Mouse (Mus musculus) embryonic facial prominence, embryonic 12.5 days (tissue): ENCODE data around the gene Kazn. TPM values are rescaled to one million over a fixed set of nuclear protein-coding genes. Genes with fewer than 3 reads are reported as not detected.

Experiments
- ATAC-seq: fragments of 200-750 bp; cut with Nextera tagmentation; 2 replicates; pipeline ENCODE4 v1.8.0; 2017; ENCODE audit not compliant: insufficient number of reproducible peaks, insufficient read depth, low FRiP score, low TSS enrichment
- H3K27ac ChIP-seq: fragments of 300-500 bp; sonication (generic); 2 replicates; pipeline ENCODE4 v1.5.1; 2016; ENCODE audit warnings: mild to moderate bottlenecking
- H3K27me3 ChIP-seq: fragments of 300-500 bp; sonication (generic); 2 replicates; pipeline ENCODE4 v1.6.1; 2016; ENCODE audit warnings: mild to moderate bottlenecking, moderate library complexity
- H3K36me3 ChIP-seq: fragments of 300-500 bp; sonication (generic); 2 replicates; pipeline ENCODE4 v1.6.1; 2016; ENCODE audit warnings: mild to moderate bottlenecking
- H3K4me1 ChIP-seq: fragments of 300-500 bp; sonication (generic); 2 replicates; pipeline ENCODE4 v1.6.1; 2016
- H3K4me2 ChIP-seq: fragments of 300-500 bp; sonication (generic); replicated peaks from 2 replicates; pipeline ENCODE4 v1.6.1; 2016; ENCODE audit warnings: mild to moderate bottlenecking, moderate library complexity
- H3K4me3 ChIP-seq: fragments of 300-500 bp; sonication (generic); 2 replicates; pipeline ENCODE4 v1.5.1; 2016; ENCODE audit warnings: mild to moderate bottlenecking
- H3K9ac ChIP-seq: fragments of 300-500 bp; sonication (generic); 2 replicates; pipeline ENCODE4 v1.6.1; 2016; ENCODE audit warnings: mild to moderate bottlenecking, moderate library complexity
- H3K9me3 ChIP-seq: fragments of 300-500 bp; sonication (generic); 2 replicates; pipeline ENCODE4 v1.6.1; 2016; ENCODE audit warnings: mild to moderate bottlenecking, moderate library complexity
- WGBS: fragments of 180-500 bp; shearing (Covaris S2); methylation state at CpG from one replicate; pipeline ENCODE4 v1.1.7; 2016; 5-methylcytosine and 5-hydroxymethylcytosine counted together
- polyA plus RNA-seq: library from polyadenylated mRNA; unstranded; fragments of >200 nt; fragmentation: Nextera tagmentation; extraction: Ambion mirVana; gene quantifications from 2 replicates; pipeline ENCODE4 v1.2.1, GENCODE M21; 2016

Kazn gene
- polyA plus RNA-seq, 1 experiment from 2014 or later = 23.1 TPM

DNA sequence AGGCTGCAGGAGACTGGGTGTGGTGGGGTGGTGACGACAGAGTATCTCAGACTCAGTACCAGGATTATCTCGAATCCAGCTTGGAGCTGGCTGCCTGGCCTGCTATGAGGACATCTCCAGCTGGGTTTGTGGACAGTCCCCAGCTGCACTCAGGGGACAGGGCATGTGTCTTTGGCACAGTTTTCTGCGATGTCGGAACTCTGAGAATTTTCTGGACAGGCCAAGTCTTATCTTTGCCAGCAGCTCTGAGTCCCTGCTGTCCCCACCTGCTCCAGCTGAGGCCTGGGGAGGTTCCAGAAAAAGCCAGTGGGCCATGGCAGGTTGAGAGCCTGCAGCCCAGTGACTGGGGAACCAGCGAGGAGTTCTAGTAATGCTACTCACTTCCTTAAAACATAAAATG is 82.7 kb downstream of the Kazn start:
- no peak for ATAC-seq
- Histone ChIP-seq H3K36me3 (peaks cover 24% of the 10 kb centered on the region), H3K9ac (no peak overlapping the region)

DNA sequence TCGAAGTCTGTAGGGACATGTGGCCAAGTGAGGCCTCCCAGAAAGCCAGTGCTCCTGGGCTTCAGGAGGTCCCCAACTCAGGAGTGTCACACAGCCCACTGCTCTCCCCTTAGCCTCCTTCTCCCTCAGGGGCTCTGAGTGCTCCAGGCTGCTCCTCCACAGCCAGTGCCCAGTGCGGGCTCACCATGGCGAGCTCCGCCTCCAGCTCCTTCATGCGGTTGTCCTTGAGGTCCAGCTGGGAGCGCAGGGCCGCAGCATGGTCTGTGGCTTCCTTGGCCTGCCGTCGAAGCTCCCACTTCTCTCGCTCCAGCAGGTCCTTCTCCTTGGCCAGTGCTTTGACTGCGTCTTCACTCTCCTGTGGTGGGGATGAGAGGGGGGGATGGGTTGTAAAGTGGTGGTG is 85.0 kb downstream of the Kazn start:
- Histone ChIP-seq H3K4me1 (peaks cover 6% of the 10 kb centered on the region; the same call in 1 of the 2 replicates), H3K4me3 (no peak overlapping the region), H3K4me2 (no peak overlapping the region), H3K9me3 (no peaks in the 10 kb centered on the region), H3K36me3 (peaks cover 36% of the 10 kb centered on the region), H3K27me3 (no peaks in the 10 kb centered on the region), H3K9ac (no peak overlapping the region), H3K27ac (peak overlapping the region; percentile 20; the same call in 1 of the 2 replicates)
- 67% methylated on average over 11 of the region's 11 CpGs for WGBS
- no peak for ATAC-seq

More for the DNA sequence above, 82.7 kb downstream of the Kazn start:
- H3K27me3 ChIP-seq = no peaks in the 10 kb centered on the region
- H3K4me2 ChIP-seq = no peak overlapping the region
- H3K4me3 ChIP-seq = no peak overlapping the region
- no peaks in the 10 kb centered on the region for H3K9me3 ChIP-seq
- 91% methylated on average over 5 of the region's 5 CpGs for WGBS
- H3K4me1 ChIP-seq = peaks cover 6% of the 10 kb centered on the region; the same call in 1 of the 2 replicates
- H3K27ac ChIP-seq = no peak overlapping the region

DNA sequence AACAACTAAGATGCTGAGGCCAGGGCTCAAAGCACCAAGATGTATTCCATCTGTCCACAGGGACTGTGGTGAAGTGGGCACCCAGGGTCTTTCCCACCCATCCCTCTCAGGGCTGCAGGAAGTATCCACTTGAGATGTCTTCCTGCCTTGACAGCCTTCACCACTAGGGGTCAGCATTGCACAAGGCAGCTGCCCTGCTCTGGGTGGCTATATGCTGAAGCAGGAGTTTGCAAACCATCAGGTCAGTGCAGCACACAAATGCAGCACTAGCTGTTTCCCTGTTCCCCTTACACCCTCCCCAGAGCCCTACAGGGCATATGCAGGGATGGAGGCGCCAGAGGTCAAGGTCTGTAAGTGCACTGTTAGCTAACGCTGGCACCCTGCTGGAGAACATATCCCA is 85.7 kb downstream of the Kazn start:
- peak; percentile 52 for ATAC-seq
- 10% methylated on average over 2 of the region's 2 CpGs for WGBS

DNA sequence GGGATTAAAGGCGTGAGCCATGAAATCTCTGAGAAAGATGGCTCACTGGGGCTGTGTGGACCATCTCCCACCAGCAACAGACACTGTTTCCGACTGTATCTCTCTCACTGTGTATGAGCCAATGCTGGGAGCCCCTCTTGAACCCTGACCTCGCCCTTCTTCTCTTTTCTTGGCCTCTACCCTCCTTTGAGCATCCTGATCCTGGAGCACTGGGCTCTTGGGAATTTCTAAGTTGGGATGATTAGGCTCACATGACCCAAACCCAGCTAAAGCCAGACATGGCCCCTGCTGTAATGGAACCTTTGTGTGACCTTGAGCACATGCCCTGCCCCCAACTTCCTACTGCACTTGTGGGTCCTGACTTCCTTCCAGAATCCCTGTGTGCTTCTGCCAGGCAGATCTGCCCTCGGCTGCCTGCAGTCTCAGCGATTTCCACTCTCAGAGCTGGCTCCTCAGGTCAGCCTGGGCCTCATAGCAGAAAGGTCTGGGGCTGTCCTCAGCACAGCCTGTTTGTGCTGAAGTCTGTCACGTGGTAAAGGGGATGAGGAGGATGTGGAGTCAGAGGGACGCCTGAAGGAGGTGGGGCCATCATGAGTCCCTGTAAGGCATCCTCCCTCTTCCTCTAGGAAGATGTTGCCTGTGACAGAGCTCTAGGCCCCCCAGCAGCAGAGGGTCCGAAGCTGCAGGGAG is 86.3 kb downstream of the Kazn start:
- Histone ChIP-seq H3K36me3 (peaks cover 36% of the 10 kb centered on the region), H3K4me2 (no peak overlapping the region), H3K27ac (no peak overlapping the region), H3K9me3 (no peaks in the 10 kb centered on the region), H3K4me3 (no peak overlapping the region), H3K4me1 (peaks cover 6% of the 10 kb centered on the region; the same call in 1 of the 2 replicates), H3K27me3 (no peaks in the 10 kb centered on the region), H3K9ac (no peak overlapping the region)
- ATAC-seq = no peak
- WGBS = 49% methylated on average over 8 of the region's 8 CpGs

More for the DNA sequence above, 85.7 kb downstream of the Kazn start:
- peaks cover 36% of the 10 kb centered on the region for H3K36me3 ChIP-seq
- peaks cover 6% of the 10 kb centered on the region; the same call in 1 of the 2 replicates for H3K4me1 ChIP-seq
- H3K4me2 ChIP-seq = no peak overlapping the region
- no peak overlapping the region for H3K9ac ChIP-seq
- H3K27me3 ChIP-seq = no peaks in the 10 kb centered on the region
- no peaks in the 10 kb centered on the region for H3K9me3 ChIP-seq
- no peak overlapping the region for H3K4me3 ChIP-seq
- H3K27ac ChIP-seq = no peak overlapping the region

DNA sequence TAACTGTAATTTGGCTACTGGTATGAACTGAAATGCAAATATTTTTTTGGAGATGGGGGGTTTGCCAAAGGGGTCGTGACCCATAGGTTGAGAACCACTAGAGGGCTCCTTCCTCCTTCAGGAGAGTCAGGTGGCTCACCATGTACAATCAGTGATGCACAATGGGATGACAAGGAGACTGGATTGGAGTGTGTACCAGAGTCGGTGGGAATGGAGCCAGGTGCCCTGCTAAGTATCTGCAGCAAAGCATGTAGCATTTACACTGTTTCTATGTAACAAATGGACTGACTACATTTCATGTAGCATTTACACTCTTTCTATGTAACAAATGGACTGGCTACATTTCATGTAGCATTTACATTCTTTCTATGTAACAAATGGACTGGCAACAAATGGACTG is 89.1 kb downstream of the Kazn start:
- Histone ChIP-seq H3K4me3 (no peak overlapping the region), H3K27me3 (no peaks in the 10 kb centered on the region), H3K4me2 (no peak overlapping the region), H3K27ac (no peak overlapping the region), H3K36me3 (peaks cover 47% of the 10 kb centered on the region), H3K9me3 (no peaks in the 10 kb centered on the region), H3K4me1 (peaks cover 6% of the 10 kb centered on the region; the same call in 1 of the 2 replicates), H3K9ac (no peak overlapping the region)
- 72% methylated on average over 2 of the region's 2 CpGs for WGBS
- no peak for ATAC-seq

DNA sequence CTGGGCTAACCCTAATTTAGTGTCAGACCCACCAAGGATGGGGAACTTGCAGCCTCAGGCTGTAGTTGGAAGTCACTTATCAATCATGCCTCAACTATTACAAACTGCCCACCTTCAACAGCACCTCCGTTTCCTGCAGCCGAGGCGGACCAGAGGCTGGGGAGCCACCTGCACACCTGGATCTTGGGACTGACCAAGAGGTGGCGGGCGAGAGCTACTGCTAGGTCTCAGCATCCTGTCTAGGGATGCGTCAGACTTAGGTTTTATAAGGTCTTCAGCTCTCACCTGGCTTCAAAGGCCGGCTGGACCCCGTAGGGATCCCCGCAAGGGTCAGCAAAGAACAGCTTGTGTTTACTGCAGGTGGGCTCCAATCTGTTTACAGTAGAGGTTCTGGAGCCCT is 90.0 kb downstream of the Kazn start:
- H3K4me2 ChIP-seq = no peak overlapping the region
- H3K9ac ChIP-seq = no peak overlapping the region
- ATAC-seq = no peak
- 82% methylated on average over 9 of the region's 9 CpGs for WGBS
- peaks cover 55% of the 10 kb centered on the region for H3K36me3 ChIP-seq
- no peaks in the 10 kb centered on the region for H3K9me3 ChIP-seq
- H3K4me1 ChIP-seq = peaks cover 6% of the 10 kb centered on the region; the same call in 1 of the 2 replicates
- no peaks in the 10 kb centered on the region for H3K27me3 ChIP-seq
- H3K4me3 ChIP-seq = no peak overlapping the region
- no peak overlapping the region for H3K27ac ChIP-seq

DNA sequence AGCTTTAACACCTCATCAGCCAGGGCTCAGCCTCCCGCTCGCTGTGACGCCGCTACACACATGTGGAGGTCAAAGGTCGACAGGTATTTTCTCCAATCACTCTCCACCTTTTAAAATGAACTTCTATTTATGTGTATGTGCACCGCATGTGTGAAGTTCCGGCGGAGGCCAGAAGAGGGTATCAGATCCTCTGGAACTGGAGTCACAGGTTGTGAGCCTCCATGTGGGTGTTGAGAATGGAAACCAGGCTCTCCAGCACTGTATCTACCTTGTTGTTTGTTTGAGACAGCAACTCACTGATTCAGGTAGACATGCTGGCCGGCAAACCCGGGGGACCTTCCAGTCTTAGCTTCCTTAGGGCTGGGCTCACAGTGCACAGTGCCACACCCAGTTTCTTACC is 91.5 kb downstream of the Kazn start:
- Histone ChIP-seq H3K4me2 (no peak overlapping the region), H3K36me3 (peaks cover 61% of the 10 kb centered on the region), H3K9ac (no peak overlapping the region), H3K27ac (no peak overlapping the region), H3K4me3 (no peak overlapping the region), H3K4me1 (no peaks in the 10 kb centered on the region), H3K9me3 (no peaks in the 10 kb centered on the region), H3K27me3 (no peaks in the 10 kb centered on the region)
- 92% methylated on average over 10 of the region's 10 CpGs for WGBS
- no peak for ATAC-seq

DNA sequence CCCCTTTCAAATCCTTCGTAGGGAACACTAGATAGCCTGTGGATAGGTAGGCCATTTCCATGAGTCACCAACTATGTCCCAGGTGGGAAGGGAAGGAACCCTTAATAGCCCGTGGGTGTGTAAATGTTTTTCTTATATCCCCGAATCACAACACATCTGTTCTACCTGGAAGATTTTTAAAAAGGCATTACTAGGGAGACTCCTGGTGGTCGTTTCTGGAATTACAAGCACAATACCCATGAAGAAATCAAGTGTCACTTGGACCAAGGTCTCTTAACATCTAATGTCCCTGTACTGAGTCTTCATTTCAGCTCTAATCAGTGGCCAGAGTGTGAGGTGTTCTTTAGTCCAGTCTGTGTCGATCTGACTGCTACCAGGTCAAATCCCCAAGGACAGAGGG is 95.1 kb downstream of the Kazn start:
- Histone ChIP-seq H3K9me3 (no peaks in the 10 kb centered on the region), H3K27me3 (no peaks in the 10 kb centered on the region), H3K4me3 (no peak overlapping the region), H3K36me3 (peaks cover 59% of the 10 kb centered on the region), H3K9ac (no peak overlapping the region), H3K27ac (no peak overlapping the region), H3K4me1 (no peaks in the 10 kb centered on the region), H3K4me2 (no peak overlapping the region)
- 32% methylated on average over 5 of the region's 5 CpGs for WGBS
- no peak for ATAC-seq

DNA sequence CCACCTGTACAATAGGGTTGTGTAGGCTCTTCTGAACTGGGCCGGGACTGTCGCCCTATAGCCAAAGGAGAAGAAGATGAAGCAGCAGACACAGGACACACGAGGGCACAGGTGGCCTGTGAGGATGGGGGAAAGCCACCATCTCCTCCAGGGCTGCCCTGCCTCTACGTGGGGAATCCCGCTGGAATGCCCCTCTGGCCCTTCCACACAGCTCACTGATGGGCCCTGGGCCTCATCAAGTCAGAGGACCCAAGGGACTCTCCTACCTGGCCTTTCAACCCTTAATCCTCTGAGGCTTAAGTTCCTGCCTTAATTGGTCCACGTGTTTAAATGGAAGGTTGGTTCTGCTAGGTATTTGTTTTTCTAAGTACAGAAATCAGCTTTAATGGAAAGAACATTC is 95.9 kb downstream of the Kazn start:
- WGBS = 71% methylated on average over 6 of the region's 6 CpGs
- H3K4me1 ChIP-seq = no peaks in the 10 kb centered on the region
- no peak for ATAC-seq
- H3K27ac ChIP-seq = no peak overlapping the region
- H3K9me3 ChIP-seq = no peaks in the 10 kb centered on the region
- H3K27me3 ChIP-seq = no peaks in the 10 kb centered on the region
- H3K4me3 ChIP-seq = no peak overlapping the region
- no peak overlapping the region for H3K4me2 ChIP-seq
- H3K36me3 ChIP-seq = peaks cover 53% of the 10 kb centered on the region
- no peak overlapping the region for H3K9ac ChIP-seq

DNA sequence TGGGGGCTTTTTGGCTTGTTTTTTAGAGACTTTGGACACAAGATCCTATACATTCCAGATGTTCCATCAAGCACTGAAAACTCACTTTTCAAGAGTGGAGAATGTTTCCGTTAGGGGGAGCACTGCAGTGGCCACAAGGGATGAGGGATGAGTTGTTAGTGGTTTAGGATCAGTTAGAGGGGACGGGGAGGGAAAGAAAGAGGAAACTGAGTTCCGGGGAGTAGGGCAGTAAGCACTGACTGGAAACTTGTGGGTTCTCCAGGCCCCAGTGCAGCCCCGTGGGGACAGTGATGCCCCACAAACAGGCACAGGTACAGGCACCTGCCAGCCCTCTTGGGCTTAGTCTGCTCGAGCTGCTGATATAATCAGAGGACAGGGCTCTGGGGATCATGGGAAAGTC is 99.5 kb downstream of the Kazn start:
- Histone ChIP-seq H3K27me3 (no peaks in the 10 kb centered on the region), H3K27ac (no peak overlapping the region), H3K4me3 (no peak overlapping the region), H3K36me3 (peaks cover 22% of the 10 kb centered on the region), H3K4me1 (no peaks in the 10 kb centered on the region), H3K9ac (no peak overlapping the region), H3K4me2 (no peak overlapping the region), H3K9me3 (no peaks in the 10 kb centered on the region)
- 74% methylated on average over 5 of the region's 5 CpGs for WGBS
- no peak for ATAC-seq

DNA sequence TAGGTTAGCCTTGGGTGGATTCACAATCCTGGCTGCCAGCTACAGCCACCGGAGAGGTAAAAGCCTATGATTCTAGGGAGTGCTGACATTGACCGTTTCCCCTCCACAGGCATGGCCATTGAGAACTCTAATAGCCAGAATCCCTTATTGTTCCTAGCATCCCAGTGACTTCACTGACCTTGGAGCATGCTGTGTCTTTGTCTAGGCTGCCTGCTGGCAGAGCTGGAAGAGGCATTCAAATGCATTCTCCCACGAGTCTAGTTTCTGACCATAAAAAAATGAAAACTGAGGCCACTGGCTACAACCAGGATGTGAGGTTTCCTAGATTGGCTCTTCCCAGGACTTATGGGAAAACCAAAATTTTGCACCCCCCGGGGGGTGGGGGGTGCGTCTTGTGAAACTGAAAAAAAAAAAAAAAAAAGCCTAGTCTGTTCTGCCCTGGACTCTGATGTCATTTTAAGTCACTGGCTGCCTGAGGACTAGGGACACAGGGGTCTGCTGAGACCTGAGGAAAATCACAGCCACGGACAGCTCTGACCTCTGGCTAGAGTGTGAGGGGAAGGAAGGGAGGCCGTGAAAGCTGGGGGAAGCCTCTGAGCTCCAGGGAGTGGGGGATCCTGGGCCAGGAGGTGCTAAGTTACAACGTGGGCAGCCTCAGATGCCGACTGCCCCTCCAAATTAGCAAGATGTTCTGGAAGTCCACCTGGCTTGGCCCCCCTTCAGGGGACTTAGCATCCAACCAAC is 100.7 kb downstream of the Kazn start:
- Histone ChIP-seq H3K27ac (no peak overlapping the region), H3K9ac (no peak overlapping the region), H3K36me3 (peaks cover 18% of the 10 kb centered on the region), H3K9me3 (no peaks in the 10 kb centered on the region), H3K4me2 (no peak overlapping the region), H3K4me3 (no peak overlapping the region), H3K4me1 (no peaks in the 10 kb centered on the region), H3K27me3 (no peaks in the 10 kb centered on the region)
- 35% methylated on average over 9 of the region's 9 CpGs for WGBS
- no peak for ATAC-seq
